Mouse (Mus musculus) adrenal gland (tissue): ENCODE data around the gene AI837181.
"Not testable (repeated sequence)": the region's sequence is repeated elsewhere in the genome, so short reads cannot be mapped to it uniquely, and the experiment has no call there.

Experiments used
- intact Hi-C: fragments of 180-260 bp; cut with DNase I; formaldehyde crosslinking; loops from one replicate; pipeline ENCODE4 v1.15.1; 2025
- long read RNA-seq, 2 experiments: library from polyadenylated mRNA; unstranded; transcript quantifications; one replicate each; pipeline ENCODE4 v2.0.0; 2020; ENCODE audit warnings: borderline replicate concordance in 1 of 2; ENCODE audit not compliant: insufficient replicate concordance in 1 of 2

The AI837181 gene
- long read RNA-seq, experiment 1, transcript AI837181-202 (2 exons, 1,528 nt) = major isoform, 8 of 10 reads
- long read RNA-seq, experiment 1, partial matches to known transcripts = 2 of 10 reads
- long read RNA-seq, experiment 1, other reads (novel, unspliced or antisense) = 0 of 10 reads
- long read RNA-seq, experiment 2, transcript AI837181-202 (2 exons, 1,528 nt) = major isoform, 12 of 21 reads
- long read RNA-seq, experiment 2, partial matches to known transcripts = 0 of 21 reads
- long read RNA-seq, experiment 2, other reads (novel, unspliced or antisense) = 8 of 21 reads

DNA sequence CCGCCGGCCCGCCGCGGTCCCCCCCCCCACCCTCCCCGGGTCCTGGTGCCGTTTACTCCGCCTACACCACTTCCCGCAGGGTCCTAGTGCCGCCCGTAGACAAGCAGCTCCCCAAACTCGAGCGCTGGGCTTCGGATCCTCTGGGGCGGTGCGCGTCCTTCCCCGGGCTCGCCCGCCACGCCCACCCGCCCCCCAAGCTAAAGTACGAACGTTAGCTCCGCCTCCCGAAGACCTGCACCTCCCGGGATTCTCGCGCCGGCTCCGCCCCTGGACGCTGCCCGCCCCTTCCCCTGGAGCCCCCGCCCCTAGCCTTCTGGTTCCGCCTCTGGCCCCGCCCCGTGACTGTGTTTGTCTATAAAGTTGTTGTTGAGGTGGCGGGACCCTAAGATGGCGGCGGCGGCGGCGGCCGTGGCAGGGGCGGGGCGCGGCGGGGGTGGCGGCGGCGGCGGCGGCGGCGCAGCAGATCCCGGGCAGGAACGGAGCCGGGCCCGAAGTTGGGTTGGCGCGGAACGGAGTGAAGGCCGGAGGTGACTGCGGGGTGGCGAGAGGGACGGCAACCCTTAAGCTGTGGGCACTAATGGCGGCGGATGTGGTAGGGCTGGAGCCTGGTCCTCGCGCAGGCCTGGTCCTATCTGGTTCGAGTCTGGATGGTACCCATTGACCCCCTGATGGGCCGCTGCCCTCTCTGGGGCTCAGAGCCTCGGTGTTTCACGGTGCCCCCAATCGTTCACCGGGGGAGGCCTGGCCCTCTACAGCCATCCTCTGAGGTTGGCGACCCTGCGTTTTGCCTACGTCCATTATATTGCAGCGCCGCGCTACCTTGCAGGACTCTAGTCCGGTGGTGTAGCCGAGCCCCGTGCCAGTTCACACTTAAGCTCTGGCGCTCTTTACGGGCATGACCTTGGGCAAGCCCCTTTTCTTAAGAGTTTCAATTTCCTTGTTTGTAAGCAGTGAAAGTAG is at the start of gene AI837181, which contains the start of gene Drap1:
Gene AI837181 (plus strand): TSS at position 363 of the 960 bp plus-strand sequence.
Gene Drap1 (minus strand): TSS at position 198 of the 960 bp plus-strand sequence.
- intact Hi-C loops = loop anchor here (5.0 kb wide), 1 partner anchor 38 kb away; the partner anchor contains the start of gene Sart1

DNA sequence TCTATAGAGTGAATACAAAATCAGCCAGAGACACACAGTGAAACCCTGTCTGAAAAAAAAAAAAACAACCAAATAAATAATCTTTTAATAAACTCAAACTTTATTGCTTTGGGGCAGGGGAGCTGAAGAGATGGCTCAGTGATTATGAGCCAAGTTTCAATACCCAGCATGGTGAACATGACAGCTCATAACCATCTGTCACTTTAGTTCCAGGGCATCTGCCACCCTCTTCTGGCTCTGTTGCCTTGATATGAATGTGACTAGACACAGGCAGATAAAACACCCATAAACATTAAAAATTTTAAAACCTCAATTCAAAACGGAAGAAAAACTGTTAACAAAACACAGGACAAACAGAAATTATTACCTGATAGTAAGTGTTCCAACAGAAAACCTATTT is 47.5 kb upstream of the AI837181 start:
- intact Hi-C loops = no loop called here

DNA sequence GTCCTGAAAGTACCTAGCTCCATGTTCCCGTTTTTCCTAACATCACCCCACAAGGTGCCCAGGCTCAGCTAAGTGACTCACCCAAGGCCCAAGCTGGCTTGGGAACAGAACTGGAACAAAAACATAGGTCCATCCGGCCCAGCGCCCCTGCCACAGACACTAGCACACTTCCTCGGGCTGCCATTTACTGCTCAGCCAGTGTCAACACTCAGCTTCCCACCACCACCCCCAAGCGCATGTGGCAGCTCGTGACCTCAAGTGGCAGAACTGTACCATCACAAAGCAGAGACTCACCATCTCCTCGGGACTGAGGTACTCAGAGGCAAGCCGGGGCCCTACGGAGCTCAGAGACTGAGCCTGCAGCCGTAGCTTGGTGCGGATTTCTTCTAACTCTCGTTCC is 41.6 kb upstream of the AI837181 start:
- intact Hi-C loops = no loop called here

DNA sequence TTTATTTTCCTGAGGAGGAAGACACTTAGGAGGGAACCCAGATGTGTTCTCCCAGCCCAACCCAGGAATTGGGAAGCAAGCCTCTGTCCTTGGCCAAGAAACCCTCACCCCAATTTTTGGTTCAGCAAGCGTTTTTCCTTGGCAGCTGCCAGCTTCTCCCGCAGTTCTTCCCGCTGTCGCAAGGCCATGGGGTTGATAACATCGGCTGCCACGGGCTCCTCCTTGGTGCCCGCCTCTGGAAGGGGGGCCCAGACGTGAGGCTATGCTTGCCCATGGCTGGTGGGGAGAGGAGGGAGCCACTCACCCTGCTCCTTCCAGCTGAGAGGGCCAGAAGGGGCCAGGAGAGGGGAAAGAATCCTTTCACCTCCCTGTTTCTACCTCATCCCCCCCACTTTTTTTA is 40.2 kb upstream of the AI837181 start:
- intact Hi-C loops = loop anchor here (5.0 kb wide), 1 partner anchor 43 kb away; the partner anchor contains the start of gene AI837181

DNA sequence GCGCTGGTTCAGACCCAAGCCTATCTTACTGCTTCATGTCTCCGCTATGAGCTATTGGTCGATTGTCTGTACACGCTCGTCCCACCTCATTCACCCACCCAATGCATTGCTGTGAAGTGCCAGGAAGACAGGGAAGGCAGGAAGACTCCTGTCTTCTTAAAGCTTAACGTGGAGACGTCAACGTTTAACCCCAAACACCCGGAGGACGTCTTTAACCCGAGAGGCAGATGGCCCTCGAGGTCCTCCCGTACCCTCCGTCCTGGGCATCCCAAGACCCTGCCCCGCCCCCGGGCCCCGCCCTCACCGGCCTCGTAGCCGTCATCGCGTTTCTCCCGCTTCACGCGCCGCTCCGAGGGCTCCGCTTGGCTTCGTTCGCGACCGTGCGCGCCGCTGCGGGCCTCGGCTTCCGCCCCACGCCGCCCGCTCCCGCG is 36.9 kb upstream of the AI837181 start:
- intact Hi-C loops = loop anchor here (2.0 to 5.0 kb wide), 2 partner anchors 21 to 39 kb away; partner anchors contain the start of genes AI837181, Banf1 and Eif1ad

DNA sequence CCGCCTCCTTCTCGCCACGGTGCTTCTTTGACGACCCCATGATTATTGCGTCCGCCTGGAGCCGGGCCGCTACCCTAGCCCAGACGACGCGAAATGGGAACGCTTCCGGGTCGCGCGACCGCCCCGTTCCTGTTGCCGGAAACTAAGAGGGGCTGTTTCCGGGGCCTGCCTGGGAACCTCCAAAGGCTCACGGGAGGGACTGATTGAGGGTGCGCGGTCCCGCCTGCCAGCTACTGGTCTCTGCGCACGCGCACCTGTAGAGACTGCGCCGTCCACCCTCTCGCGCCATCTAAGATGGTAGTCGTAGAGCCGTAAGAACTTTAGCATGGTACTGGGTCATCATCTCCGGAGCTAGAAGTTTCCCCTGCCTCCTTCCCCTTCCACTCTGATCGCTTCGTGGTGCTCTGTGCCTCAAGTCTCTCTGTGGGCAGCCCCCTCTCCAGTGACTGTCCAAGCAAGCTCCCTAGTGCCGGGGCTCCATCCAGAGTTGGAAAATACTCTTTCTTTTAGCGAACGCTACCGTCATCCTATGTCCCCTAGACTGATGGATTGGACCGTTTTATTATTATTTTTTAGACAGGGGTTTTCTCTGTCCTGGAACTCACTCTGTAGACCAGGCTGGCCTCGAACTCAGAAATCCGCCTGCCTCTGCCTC is 36.2 kb upstream of the AI837181 start, which contains the start of gene Sart1:
Gene Sart1 (minus strand): TSS at position 116 of the 655 bp plus-strand sequence.
- intact Hi-C loops = loop anchor here (2.0 to 5.0 kb wide), 2 partner anchors 22 to 39 kb away; partner anchors contain the start of genes AI837181, Banf1 and Eif1ad

DNA sequence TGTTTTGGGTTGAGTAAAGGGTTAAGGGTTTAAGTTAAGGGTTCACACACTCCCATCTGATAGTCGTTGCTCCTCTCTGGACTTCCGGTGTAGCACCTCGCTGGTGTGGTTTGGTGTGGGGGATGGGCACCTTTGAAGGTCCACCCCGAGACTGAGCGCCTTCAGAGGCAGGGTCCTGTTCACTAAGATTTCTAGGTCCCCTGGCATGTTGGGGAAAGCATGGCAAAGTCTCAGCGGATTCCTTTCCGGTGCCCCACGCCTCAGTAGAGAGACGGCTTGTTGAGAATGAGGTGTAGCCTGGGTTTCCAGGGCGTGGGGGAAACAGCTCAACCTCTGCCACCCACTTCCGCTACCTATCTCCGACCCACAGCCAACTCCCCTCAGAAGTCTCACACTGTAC is 35.3 kb upstream of the AI837181 start:
- intact Hi-C loops = loop anchor here (2.0 to 5.0 kb wide), 2 partner anchors 23 to 38 kb away; partner anchors contain the start of genes AI837181, Banf1 and Eif1ad

DNA sequence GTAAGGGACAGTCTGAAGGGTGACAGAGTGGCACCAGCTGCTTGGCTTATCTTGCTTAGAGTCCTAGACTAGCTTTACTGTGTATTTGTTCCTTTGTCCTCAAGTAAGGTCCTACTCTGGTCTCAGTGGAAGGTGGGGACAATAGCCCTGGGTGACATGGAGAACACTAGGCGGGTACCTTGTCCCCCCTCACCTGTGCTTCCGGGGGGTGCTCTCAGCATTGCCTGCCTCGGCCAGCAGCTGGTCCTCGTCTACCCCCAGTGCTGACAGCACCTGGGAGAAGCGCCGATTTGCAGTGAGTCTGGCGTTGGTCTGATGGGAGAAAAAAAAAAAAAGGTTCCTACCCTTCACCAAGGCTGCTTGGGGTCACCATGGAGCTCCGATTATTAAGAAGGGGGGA is 34.5 kb upstream of the AI837181 start:
- intact Hi-C loops = no loop called here

DNA sequence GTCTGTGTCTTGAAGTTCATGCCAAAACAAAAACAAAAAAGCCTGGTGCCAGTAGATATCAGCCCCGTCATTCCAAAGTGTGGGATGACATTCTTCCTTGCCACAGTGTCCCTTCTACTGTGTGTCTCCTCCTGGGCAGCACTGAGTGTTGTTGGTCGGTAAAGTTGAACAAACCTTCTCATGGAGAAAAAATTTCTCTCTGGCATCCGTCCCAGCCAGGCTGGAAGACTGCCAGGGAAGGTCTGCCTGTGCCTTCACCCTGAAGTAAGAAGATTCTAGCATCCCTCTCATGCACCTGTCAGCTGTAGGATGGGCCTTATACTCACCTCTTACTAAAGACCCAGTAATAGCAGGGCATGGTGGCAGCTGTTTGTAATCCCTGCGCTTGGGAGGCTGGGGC is 32.1 kb upstream of the AI837181 start:
- intact Hi-C loops = no loop called here

DNA sequence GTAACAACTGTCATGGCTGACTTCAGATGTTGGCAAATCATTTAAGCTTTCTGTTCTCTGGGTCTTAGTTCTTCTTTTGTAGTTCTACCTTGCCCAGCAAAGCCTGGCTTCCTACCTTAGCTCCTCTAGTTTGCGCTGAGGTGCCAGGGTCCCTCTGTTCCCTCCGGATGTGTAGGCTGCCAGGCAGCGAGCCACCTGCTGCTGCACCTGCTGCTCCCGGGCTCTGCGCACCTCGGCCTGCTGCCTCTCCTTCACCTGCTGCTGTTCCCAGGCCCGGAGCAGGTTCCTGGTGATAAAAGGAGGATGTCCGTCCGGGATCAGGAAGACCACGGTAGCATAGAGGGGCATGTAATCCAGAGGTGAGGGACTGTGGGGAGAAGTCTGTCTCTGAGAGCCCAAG is 30.8 kb upstream of the AI837181 start:
- intact Hi-C loops = no loop called here

DNA sequence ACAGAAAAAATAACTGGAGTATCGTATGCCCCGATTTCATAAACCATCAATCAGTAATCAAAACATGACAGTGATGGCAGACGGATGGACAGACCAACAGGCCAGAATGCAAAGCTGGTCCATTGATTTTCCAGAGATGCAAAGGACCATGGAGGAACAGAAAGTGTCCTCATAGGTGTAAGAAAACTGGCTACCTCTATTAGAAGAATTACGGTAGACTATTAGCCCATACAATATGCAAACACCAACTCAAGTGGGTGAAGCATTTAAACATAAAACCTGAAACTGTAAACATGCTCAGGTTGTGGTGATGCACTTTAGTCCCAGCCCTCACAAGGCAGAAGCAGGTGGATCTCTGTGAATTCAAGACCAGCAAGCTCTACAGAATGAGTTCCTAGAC is 29.6 kb upstream of the AI837181 start:
- intact Hi-C loops = no loop called here

DNA sequence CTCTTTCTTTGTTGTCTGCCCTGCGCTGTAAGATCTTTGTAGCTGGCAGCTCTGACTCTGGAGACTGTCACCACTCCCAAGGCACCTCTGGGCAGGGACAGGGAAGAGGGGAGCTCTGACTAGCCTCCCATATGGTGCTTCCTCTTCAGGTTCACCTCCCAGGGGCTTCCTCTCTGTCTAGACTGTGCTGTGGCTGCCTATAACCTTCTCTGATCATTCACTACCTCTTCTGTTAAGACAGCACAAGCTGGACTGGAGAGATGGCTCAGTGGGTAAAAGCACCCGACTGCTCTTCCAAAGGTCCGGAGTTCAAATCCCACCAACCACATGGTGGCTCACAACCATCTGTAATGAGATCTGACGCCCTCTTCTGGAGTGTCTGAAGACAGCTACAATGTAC is 23.9 kb upstream of the AI837181 start:
- intact Hi-C loops = not testable (repeated sequence)

DNA sequence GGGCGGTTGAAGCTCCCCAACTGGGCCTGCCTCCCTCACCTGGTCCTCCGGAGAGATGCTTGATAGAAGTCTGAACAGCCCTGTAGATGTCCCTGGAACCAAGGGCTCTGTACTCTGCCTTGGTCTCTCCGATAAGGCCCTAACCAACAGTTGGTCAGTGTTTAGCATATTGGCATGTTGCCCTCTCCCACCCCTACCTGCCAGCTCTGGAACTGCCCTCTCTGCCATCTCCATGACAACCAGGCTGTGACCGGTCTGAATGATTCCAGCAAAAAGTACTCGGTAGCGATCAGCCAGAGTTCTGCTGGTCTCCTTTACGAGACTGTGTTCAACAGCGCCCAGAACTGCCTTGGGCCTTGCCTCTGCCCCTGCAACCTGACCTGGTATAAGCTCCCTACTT is 22.7 kb upstream of the AI837181 start, which contains the start of gene Tsga10ip:
Gene Tsga10ip (minus strand): TSS at position 234 of the 400 bp plus-strand sequence.
- intact Hi-C loops = no loop called here

DNA sequence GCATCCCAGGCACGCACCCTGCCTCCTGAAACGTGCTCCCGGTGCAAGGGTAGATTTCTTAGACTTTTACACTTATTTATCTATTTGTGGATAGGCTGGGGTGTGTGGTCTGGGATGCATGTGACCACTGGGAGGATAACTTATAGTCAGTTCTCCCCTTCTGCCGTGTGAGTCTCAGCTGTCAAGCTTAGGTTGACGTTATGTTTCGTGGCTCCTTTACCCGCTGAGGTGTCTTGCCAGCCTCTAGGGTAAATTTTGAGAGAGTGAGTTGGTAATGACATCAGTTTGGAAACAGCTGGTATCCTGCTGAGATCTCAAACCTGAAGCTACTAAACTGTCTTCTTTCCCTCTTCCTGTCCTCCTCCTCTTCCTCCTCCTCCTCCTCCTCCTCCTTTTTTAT is 19.0 kb upstream of the AI837181 start:
- intact Hi-C loops = no loop called here

DNA sequence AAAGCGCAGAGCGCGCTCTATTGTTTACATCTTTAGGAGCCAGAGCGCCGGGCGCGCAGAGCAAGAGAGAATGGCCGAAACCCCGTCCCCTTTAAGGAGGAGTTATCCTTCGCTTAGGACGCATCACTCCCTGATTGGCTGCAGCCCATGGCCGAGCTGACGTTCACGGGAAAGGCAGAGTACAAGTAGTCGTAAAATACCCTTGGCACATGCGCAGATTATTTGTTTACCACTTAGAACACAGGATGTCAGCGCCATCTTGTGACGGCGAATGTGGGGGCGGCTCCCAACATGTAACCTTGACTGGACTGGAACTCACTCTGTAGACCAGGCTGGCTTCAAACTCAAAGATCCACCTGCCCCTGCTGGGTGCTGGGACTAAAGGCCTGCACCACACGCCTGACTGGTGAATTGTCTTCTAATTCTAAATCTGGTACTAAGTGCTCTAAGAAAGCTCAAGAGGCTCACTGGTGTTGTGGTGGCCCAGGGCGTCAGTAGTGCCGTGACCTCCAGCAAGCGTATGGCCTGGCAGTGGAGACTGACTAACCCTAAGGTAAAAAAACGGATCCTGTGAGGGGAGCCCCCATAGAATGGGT is 18.3 kb upstream of the AI837181 start:
- intact Hi-C loops = not testable (repeated sequence)

DNA sequence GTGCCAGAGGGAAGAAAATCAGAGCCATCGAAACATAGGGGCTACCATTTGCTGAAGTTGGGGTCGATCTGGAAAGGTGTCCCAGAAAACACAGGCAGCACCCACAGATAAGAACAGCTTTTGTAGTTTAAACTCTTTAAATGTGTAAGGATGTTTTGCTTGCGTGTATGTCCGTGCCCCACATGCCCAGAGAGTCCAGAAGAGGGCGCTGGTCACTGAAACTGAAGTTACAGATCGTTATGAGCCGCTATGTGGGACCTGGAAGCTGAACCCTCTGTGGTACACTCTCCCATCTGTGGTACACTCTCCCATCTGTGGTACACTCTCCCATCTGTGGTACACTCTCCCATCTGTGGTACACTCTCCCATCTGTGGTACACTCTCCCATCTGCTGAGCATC is 17.8 kb upstream of the AI837181 start:
- intact Hi-C loops = no loop called here

DNA sequence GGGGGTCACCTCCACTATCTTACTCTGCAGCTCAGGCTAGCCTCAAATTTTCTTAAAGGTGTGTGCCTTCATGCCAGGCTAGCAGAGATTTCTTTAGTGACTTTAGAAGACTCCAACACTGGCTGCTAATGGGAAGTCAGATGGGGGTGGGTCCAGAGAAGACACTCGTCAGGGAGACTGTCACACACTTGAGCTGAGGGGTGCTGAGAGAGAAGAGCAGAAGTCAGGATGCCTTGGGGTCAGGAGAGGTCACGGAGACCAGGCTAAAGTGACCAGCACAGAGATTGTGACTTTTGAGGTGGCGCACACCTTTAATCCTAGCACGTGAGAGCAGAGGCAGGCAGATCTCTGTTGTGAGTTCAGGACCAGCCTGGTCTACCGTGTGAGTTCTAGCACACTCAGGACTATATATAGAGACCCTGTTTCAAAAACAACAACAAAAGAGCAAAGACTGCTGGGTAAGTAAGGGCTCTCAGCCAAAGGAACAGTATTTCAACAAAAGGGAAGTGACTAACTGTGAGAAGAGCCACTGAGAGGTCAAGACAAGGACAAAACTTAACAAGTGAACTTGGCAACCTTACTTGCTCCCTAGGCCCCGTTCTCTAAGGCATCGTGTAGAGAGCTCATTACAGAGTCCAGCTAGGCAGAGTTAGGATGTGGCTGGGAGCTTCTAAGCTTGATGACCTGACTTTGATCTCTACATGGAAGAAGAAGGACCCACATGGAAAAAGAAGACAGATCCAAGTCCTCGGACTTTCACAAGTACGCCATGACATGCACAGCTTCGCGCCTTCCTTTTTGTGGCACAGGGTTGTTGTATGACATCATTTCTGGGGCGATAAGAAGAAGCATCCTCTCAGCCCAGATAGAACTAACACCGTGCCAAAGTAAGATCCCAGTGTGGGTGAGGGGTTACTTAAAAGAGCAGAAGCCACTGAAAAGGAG is 16.6 kb upstream of the AI837181 start:
- intact Hi-C loops = no loop called here

DNA sequence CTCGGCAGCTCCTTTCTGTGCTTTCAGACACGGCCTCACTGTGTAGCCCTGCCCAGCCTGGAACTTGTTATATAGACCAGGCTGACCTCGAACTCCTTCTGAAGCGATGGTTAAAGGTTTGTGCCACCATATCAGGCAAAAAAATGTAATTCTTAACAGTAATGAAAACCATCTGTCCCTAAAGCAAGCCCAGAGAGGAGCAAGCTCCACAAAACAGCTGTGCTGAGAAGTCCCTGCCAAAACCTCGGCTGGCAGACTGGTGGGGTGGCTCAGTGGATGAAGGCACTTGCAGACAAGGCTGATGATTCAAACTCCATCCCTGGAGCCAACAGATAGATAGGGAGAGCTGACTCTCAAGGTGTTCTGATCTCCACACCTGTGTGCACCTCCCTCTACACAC is 15.9 kb upstream of the AI837181 start:
- intact Hi-C loops = no loop called here

DNA sequence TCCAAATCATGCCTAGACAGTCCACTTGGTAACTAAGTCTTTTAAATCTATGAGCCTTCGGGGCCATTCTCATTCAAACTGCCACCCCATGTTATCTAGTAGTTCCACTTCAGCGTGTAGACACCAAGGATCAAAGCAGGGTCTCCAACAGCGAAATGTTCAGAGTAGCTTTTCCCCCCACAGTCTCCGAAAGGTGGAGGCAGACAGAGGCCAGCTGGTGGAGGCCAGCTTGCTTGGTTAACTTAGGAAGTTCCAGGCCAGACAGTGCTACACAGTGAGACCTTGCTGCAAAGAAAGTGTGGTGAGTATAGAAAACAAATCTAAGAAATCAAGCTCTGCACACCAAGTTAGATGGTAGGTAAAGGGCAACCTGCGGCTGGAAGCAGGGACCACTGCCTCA is 14.3 kb upstream of the AI837181 start:
- intact Hi-C loops = no loop called here

DNA sequence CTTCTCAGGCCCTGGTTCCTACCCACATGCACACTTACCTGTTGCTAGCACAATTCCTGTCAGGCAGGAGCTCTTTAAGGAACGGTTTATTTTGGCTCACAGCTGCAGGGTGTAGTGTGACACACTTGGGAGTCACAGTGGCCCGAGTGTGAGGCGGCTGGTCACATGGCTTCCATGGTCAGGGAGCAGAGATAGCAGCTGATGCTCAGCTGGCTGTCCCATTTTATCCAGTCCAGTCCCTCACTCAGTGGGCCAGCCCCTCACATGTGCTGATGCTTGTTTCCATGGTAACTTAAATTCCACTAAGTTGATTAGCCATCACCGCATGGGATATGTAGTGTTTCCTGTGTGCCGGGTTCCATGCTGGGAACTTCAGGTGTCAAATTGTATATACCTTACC is 13.0 kb upstream of the AI837181 start:
- intact Hi-C loops = no loop called here
